Mouse (Mus musculus) lung, embryonic 15.5 days (tissue): ENCODE measurements around the gene Vamp1. TPM values are rescaled to one million over a fixed set of nuclear protein-coding genes. Genes with fewer than 3 reads are reported as not detected.
A peak's percentile ranks its signal among the peaks of the same experiment; 100 is the strongest.

ENCODE experiments used
- ATAC-seq: fragments of 200-750 bp; cut with Nextera tagmentation; 2 replicates; pipeline ENCODE4 v1.8.0; 2017; ENCODE audit warnings: moderate number of reproducible peaks, borderline replicate concordance; ENCODE audit not compliant: low FRiP score, low TSS enrichment; ENCODE audit errors: extremely low read depth
- H3K27ac ChIP-seq: fragments of 300-500 bp; sonication (generic); 2 replicates; pipeline ENCODE4 v1.5.1; 2015; ENCODE audit warnings: moderate library complexity, mild to moderate bottlenecking, inconsistent platforms
- H3K27me3 ChIP-seq: fragments of 300-500 bp; sonication (generic); 2 replicates; pipeline ENCODE4 v1.6.1; 2015; ENCODE audit warnings: inconsistent platforms
- H3K36me3 ChIP-seq: fragments of 300-500 bp; sonication (generic); 2 replicates; pipeline ENCODE4 v1.6.1; 2015; ENCODE audit warnings: inconsistent platforms
- H3K4me1 ChIP-seq: fragments of 300-500 bp; sonication (generic); 2 replicates; pipeline ENCODE4 v1.6.1; 2015; ENCODE audit warnings: inconsistent platforms
- H3K4me2 ChIP-seq: fragments of 300-500 bp; sonication (generic); 2 replicates; pipeline ENCODE4 v1.6.1; 2015; ENCODE audit warnings: inconsistent platforms, mild to moderate bottlenecking, moderate library complexity
- H3K4me3 ChIP-seq: fragments of 300-500 bp; sonication (generic); 2 replicates; pipeline ENCODE4 v1.5.1; 2015; ENCODE audit warnings: mild to moderate bottlenecking, inconsistent platforms
- H3K9ac ChIP-seq: fragments of 300-500 bp; sonication (generic); 2 replicates; pipeline ENCODE4 v1.6.1; 2015; ENCODE audit warnings: inconsistent platforms
- H3K9me3 ChIP-seq: fragments of 300-500 bp; sonication (generic); 2 replicates; pipeline ENCODE4 v1.6.1; 2016; ENCODE audit warnings: inconsistent platforms
- whole genome bisulfite sequencing: fragments of 180-500 bp; shearing (Covaris S2); methylation state at CpG from one replicate; pipeline ENCODE4 v1.1.7; 2015; 5-methylcytosine and 5-hydroxymethylcytosine counted together
- polyA plus RNA-seq: library from polyadenylated mRNA; unstranded; fragments of >200 nt; fragmentation: Nextera tagmentation; extraction: Ambion mirVana; gene quantifications from 2 replicates; pipeline ENCODE4 v1.2.1, GENCODE M21; 2015

Gene Vamp1
- polyA plus RNA-seq, result 4.2 and 5.4 TPM in 2 replicates

DNA sequence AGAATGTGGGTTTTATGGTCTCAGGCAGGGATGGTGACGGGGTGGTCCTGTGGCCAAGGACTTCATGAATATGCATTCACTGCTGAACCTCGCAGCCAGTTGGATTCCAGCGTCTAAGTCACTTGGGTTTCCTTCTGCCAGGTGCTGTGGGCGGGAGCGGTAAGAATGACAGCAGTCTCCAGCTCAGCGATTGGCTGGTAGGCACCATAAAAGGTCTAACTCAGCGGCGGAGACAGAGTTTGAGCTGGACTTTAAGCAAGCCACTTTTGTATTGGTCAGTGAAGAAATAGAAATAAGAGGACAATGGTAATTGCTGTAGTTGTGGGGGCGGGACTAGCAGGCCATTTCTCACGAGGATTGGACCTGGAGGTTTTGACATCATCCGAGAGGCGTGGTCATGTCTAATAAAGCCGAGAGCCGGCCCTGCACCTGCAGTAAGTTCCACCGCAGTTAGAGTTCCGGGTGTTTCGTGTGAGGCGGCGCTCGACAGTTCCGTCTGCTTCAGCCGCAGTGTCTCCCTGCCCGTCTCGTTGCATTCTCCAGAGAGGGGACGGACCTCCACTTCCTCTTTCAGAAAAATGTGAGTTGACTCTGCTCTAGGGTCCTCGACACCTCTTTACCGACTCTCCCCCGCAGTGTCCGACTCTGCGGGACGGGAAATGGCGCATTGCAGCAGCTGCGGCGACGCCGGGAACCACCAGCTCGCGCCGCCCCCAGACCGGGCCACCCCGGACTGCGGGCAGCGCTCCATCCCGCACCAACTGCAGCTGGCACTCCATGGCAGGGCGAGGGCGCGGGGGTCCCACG lies at the start of gene Vamp1:
Vamp1 (plus strand) TSS at position 404 of the 807 bp plus-strand sequence.
- under 1% methylated on average over 48 of the region's 48 CpGs for WGBS
- no peaks in the 10 kb centered on the region for H3K9me3 ChIP-seq
- peak within 1 kb of the TSS; percentile 95 for H3K4me2 ChIP-seq
- peak; percentile 98 for ATAC-seq
- peak within 1 kb of the TSS; percentile 75 for H3K9ac ChIP-seq
- 0 out of 2 replicates have a peak, but pooled peaks cover 12% of the 10 kb centered on the region for H3K27me3 ChIP-seq
- H3K27ac ChIP-seq, result peak within 1 kb of the TSS; percentile 82
- no peaks in the 10 kb centered on the region for H3K36me3 ChIP-seq
- peaks cover 10% of the 10 kb centered on the region; the same call in 1 of the 2 replicates for H3K4me1 ChIP-seq
- H3K4me3 ChIP-seq, result peak within 1 kb of the TSS; percentile 60

DNA sequence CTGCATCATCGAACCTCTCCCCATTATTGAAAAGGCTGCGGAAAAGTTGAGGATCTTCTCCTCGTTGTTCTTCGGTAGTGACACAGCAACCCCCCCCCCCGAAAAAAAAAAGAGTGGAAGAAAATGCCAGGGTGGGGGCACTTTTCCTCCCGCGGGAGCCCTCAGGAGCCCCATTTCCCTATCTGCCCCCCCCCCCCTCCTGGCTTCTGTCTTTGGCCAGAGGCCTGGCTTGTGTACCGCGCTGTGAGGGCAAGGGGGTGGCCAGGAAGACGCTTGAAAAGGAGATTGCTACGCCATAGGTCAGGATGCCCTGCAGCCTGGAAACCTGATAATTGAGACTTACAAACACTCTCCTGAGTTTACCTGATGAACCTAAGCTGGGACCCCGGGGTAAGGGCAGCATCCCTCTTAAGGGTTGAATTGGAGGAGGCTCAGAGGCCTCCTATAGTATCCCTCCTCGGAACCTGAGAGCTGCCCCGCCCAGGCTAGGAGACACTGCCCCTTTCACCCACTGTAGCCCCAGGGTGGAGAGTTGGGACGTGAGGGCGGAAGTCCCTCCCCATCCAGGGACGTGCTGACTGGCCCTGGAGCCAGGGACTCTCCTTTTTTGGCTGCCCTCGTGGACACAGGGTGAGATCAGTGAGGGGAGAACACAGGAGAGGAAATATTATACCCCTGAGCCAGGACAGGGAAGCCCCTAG lies 49.1 kb upstream of the Vamp1 start, which contains the start of gene Gapdh:
Gapdh (minus strand) TSS at position 417 of the 701 bp plus-strand sequence.
- Histone ChIP-seq H3K36me3 (peaks cover 52% of the 10 kb centered on the region), H3K9me3 (no peaks in the 10 kb centered on the region), H3K9ac (peak within 1 kb of the TSS; percentile 73), H3K4me2 (peak within 1 kb of the TSS; percentile 90), H3K4me1 (peaks cover 43% of the 10 kb centered on the region), H3K27ac (peak within 1 kb of the TSS; percentile 97), H3K4me3 (peak within 1 kb of the TSS; percentile 83), H3K27me3 (no peaks in the 10 kb centered on the region)
- peak; percentile 73 for ATAC-seq
- WGBS, result under 1% methylated on average over 17 of the region's 18 CpGs

DNA sequence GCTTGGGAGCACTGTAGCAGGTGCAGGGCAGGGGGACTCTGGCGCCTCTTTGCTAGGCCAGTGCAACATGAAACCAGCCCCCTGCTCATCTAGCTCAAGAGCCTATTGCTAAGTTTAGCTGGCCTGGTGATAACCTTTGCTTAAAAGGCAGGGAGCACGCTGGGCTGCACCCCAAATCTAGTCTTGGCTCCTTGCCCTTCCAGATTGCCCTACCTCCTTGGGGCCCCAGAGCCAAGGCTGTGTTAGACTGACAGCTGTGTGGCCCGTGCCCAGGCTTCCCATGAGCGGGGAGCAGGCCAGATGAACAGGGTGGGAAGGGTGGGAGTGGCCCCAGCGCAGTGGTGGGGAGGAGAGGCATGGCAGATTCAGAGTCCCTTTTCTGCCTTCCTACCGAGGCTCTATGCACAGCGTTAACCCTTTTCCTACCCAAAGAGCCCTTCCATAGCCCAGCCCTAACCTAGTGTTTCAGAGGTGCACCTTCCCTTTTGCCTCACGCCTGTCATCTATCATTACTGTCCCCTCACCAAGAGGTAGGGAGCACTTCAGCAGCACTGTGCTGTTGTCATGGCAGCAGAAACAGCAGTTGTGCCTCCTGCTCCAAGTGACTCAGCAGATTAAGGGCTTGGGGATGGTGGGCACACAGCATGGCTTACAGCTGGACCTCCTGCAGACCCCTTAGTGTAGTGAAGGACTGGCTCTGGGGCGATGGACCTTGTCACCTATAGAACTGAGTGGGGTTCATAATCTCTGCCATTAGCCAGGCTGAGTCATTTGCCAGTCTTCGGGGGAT lies 48.3 kb upstream of the Vamp1 start:
- H3K9ac ChIP-seq, result peak overlapping the region; percentile 53
- H3K36me3 ChIP-seq, result peaks cover 57% of the 10 kb centered on the region
- H3K4me3 ChIP-seq, result peak overlapping the region; percentile 83
- H3K4me2 ChIP-seq, result peak overlapping the region; percentile 90
- H3K9me3 ChIP-seq, result no peaks in the 10 kb centered on the region
- peaks cover 38% of the 10 kb centered on the region for H3K4me1 ChIP-seq
- WGBS, result 20% methylated on average over 10 of the region's 10 CpGs
- peak; percentile 17 for ATAC-seq
- H3K27me3 ChIP-seq, result no peaks in the 10 kb centered on the region
- peak overlapping the region; percentile 97 for H3K27ac ChIP-seq

DNA sequence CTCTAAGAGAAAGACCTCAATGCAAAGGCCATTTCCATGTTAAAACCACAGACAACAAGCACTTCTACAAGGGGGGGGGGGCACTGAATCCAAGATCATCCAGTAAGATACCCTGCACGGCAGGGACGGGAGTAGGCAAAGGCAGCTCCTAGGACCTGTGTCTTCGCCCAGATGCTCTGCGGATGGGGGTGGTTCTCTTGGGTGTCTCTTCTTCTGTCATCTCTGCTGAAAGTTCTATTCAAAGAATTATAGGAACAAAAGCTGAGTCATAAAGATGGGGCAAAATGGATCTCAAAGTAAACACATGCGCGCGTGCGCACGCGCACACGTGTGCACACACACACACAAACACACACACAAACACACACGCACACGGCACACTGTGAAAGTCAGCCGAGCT lies 47.3 kb upstream of the Vamp1 start:
- H3K9ac ChIP-seq, result no peak overlapping the region
- no peak overlapping the region for H3K4me2 ChIP-seq
- H3K9me3 ChIP-seq, result no peaks in the 10 kb centered on the region
- 86% methylated on average over 14 of the region's 14 CpGs for WGBS
- no peak overlapping the region for H3K27ac ChIP-seq
- no peak for ATAC-seq
- H3K27me3 ChIP-seq, result no peaks in the 10 kb centered on the region
- H3K36me3 ChIP-seq, result peaks cover 64% of the 10 kb centered on the region
- H3K4me1 ChIP-seq, result peaks cover 33% of the 10 kb centered on the region
- H3K4me3 ChIP-seq, result no peak overlapping the region

DNA sequence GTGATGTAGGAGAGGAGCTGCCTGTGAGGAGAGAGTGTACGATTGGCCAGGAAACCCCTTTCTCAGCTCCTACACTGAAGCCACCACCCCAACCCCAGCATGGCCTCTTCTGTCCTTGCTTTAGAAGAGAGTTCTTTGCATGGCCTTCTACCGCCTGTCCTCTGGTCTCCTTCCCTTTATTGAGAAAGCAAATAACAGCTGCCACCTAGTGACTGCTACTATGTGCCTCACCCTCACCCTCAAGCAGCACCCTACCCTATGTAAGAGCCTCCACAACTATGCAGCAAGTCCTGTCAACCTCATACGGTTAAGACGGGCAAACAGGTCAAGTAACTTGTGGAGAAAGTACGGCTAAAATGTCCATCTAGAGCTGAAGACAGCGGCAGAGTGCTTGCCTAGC lies 45.2 kb upstream of the Vamp1 start:
- no peak for ATAC-seq
- Histone ChIP-seq H3K4me1 (peaks cover 19% of the 10 kb centered on the region), H3K4me2 (no peak overlapping the region), H3K36me3 (peaks cover 76% of the 10 kb centered on the region), H3K27ac (no peak overlapping the region), H3K9ac (no peak overlapping the region), H3K27me3 (no peaks in the 10 kb centered on the region), H3K4me3 (no peak overlapping the region), H3K9me3 (no peaks in the 10 kb centered on the region)
- 74% methylated on average over 6 of the region's 6 CpGs for WGBS

DNA sequence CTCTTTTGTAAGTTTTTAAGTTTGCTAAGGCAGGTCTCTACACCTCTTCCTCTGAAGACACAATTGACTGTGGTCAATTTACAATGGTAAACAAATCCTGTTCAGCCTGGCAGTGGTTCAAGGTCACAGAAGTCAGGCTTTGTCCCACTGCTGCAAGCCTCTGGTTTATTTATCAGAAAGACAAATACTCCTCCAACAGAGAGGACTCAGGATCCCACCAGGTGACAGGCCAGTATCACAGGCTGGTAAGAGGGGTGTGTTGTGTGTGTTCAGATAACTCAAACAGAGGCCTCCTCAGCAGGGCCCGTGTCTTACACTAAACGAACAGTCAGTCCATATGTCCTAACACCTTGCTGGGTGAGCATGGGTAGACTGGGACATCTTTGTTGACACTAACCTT lies 42.9 kb upstream of the Vamp1 start:
- 57% methylated on average over 2 of the region's 2 CpGs for WGBS
- Histone ChIP-seq H3K4me2 (no peak overlapping the region), H3K27ac (no peak overlapping the region), H3K4me3 (no peak overlapping the region), H3K36me3 (peaks cover 98% of the 10 kb centered on the region), H3K4me1 (peaks cover 4% of the 10 kb centered on the region), H3K9ac (no peak overlapping the region), H3K27me3 (no peaks in the 10 kb centered on the region), H3K9me3 (no peaks in the 10 kb centered on the region)
- ATAC-seq, result no peak

DNA sequence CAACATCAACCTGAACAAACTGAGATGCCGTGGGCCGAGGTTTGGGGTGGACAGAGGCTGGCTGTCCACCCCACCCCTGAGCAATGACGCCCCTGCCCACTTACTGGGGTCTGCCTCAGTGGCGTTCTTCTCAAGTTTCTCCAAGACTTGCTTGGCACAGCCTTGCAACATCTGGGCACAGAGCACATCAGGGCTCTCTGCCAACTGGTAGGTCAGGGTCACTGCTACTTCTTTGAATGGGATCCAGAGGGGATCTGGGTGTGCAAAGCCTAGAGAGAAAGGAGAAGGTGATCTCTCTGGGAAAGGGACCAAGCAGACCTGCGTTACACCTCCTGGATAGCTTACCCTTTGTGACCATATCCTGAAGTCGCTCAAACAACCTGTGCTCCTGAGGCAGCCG lies 42.1 kb upstream of the Vamp1 start:
- no peak overlapping the region for H3K27ac ChIP-seq
- H3K4me3 ChIP-seq, result no peak overlapping the region
- H3K36me3 ChIP-seq, result peaks cover 98% of the 10 kb centered on the region
- no peak overlapping the region for H3K4me2 ChIP-seq
- ATAC-seq, result no peak
- H3K27me3 ChIP-seq, result no peaks in the 10 kb centered on the region
- no peaks in the 10 kb centered on the region for H3K4me1 ChIP-seq
- no peaks in the 10 kb centered on the region for H3K9me3 ChIP-seq
- no peak overlapping the region for H3K9ac ChIP-seq
- WGBS, result 86% methylated on average over 7 of the region's 7 CpGs

DNA sequence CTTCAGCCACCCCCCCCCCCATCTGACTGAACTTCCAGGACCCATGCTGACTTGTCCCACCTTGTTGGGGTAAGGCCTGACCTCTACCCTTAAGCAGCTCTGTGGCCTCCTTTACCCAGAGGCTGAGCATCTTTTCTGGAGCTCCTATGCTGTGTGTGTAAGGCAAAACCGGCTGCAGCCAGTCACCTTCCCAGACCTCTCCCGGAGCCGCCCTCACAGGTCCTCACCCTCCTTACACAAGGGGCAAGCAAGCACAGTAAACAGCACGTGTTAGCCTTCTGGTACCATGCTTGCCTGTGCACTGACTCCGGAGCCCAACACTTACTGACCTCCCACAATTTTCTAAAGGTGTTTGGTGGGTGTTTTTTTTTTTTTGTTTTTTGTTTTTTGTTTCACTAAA lies 39.9 kb upstream of the Vamp1 start:
- 89% methylated on average over 5 of the region's 5 CpGs for WGBS

DNA sequence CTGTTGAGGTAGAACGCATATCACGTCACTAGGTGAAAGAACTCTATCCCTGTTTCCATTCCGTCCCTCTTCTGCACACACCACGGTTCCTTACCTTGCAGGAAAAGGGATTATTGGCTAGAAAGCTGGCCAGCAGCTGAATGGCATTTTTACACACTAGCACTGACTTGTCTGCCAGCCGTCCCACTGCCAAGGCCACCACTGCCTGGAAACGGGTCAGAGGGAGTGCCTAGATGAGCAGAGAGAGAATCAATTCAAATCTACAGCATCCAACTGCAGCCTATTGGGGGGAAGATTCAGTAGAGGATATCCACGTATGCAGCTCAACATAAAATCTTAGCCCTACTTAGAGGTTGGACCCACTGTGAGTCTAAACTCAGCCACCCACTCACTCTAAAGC lies 35.8 kb upstream of the Vamp1 start:
- ATAC-seq, result no peak

More for the DNA sequence above, 39.9 kb upstream of the Vamp1 start:
- Histone ChIP-seq H3K4me1 (no peaks in the 10 kb centered on the region), H3K36me3 (peaks cover 96% of the 10 kb centered on the region), H3K4me3 (no peak overlapping the region), H3K27ac (no peak overlapping the region), H3K9me3 (no peaks in the 10 kb centered on the region), H3K27me3 (no peaks in the 10 kb centered on the region), H3K4me2 (no peak overlapping the region), H3K9ac (no peak overlapping the region)
- no peak for ATAC-seq

DNA sequence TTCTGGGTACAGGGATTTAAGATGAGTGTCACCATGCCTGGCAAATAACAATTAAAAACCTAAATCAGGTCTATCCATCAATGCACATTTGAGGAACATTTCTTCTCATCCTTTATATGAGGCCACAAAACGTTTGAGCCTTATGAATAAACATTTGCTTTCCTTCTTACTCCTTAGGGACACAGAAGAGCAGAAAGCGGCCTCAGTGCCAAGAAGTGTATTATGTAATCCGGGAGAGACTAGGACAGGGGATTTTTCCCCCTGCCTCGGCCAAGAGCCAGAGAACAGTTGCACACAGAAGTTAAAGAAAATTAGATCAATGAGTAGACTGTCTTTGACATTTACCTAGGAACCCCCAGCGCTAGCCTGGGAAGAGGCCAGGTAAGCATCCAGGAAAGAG lies 33.2 kb upstream of the Vamp1 start:
- H3K4me2 ChIP-seq, result no peak overlapping the region
- no peak for ATAC-seq
- H3K9ac ChIP-seq, result no peak overlapping the region
- H3K27me3 ChIP-seq, result no peaks in the 10 kb centered on the region
- no peaks in the 10 kb centered on the region for H3K4me1 ChIP-seq
- H3K9me3 ChIP-seq, result no peaks in the 10 kb centered on the region
- 78% methylated on average over 5 of the region's 5 CpGs for WGBS
- peaks cover 97% of the 10 kb centered on the region for H3K36me3 ChIP-seq
- no peak overlapping the region for H3K27ac ChIP-seq
- no peak overlapping the region for H3K4me3 ChIP-seq

More for the DNA sequence above, 35.8 kb upstream of the Vamp1 start:
- H3K4me3 ChIP-seq, result no peak overlapping the region
- H3K36me3 ChIP-seq, result peaks cover 97% of the 10 kb centered on the region
- no peak overlapping the region for H3K4me2 ChIP-seq
- H3K9me3 ChIP-seq, result no peaks in the 10 kb centered on the region
- no peak overlapping the region for H3K9ac ChIP-seq
- no peaks in the 10 kb centered on the region for H3K27me3 ChIP-seq
- WGBS, result 95% methylated on average over 7 of the region's 7 CpGs
- H3K27ac ChIP-seq, result no peak overlapping the region
- H3K4me1 ChIP-seq, result no peaks in the 10 kb centered on the region

DNA sequence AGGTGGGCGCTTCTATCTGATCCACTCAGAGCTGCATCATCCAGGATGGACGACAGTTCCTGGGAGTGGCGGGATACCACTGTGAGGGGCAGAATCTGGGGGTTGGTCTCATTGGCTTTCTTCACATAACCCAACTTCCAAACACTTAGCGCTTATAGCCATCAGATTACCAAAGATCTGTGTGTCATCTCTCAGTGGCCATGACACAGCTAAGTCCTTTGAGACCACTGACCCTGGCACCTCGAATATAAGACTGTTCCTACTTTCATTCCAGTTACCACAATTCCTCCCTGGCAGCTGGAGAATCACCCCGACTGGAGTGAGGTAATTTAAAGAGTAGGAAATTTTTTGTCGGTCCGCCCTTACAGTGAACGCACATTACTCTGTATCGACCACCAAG lies 29.1 kb upstream of the Vamp1 start:
- Histone ChIP-seq H3K4me2 (no peak overlapping the region), H3K9me3 (no peaks in the 10 kb centered on the region), H3K36me3 (peaks cover 84% of the 10 kb centered on the region), H3K4me1 (peaks cover 10% of the 10 kb centered on the region), H3K9ac (no peak overlapping the region), H3K27ac (no peak overlapping the region), H3K4me3 (no peak overlapping the region), H3K27me3 (no peaks in the 10 kb centered on the region)
- WGBS, result 96% methylated on average over 10 of the region's 10 CpGs
- ATAC-seq, result no peak
